Mouse (Mus musculus) urinary bladder, postnatal 14 days (tissue): ENCODE results near the gene Pcsk7.

Source experiments
- DNase-seq: peaks from one replicate; pipeline ENCODE4 v3.0.0; 2021; ENCODE audit warnings: low spot score

The Pcsk7 gene

DNA sequence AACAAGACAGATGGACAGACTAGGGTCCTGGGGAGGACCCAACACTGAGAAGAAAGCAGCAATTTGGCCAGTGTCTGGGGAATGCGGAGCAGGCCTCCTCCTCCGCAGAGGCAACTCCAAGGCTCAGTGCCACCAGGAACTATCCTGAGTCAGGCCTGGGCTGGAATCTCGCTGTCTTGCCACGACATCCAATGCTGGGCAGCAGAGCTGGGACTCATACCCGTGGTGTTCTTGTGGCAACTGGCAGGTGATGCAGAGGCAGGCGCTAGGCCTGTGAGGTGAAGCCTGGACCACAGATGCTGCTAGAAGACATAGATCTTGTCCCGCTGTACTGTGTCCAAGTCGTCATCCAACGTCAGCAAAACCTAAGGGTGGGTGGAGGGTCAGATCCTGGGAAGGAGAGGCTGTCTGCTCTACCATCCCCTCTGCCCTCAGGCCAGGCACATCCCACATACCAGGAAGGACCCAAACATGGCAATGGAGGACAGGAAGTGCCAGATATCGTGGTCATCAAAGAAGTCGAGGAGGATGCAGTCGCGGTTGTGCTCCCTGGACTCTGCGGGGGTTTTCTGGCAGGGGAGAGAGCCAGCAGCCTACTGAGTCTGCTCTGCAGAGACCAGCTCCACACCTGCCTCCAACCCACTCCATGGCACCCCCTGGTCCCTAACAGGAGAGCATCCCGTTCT is 32.8 kb downstream of the Pcsk7 start:
- no peak for DNase-seq

DNA sequence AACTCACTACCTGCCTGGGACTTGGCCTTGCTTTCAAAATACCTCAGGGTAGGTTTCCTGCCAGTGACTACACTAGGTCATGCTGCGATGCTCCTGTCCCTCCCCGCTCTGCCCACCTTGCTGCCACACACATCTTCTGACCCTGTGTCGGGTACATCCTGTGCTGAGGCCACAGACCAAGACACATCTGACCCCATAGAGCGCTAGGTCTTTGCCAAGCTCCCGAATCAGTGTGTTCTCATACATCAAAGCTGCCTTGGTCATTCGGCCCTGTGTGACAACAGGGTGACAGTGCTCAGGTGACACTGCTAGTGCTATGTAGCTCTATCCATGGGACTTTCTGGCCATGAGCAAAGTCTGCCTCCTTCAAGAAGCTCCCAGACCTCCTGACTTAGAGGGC is 33.5 kb downstream of the Pcsk7 start:
- DNase-seq = no peak

DNA sequence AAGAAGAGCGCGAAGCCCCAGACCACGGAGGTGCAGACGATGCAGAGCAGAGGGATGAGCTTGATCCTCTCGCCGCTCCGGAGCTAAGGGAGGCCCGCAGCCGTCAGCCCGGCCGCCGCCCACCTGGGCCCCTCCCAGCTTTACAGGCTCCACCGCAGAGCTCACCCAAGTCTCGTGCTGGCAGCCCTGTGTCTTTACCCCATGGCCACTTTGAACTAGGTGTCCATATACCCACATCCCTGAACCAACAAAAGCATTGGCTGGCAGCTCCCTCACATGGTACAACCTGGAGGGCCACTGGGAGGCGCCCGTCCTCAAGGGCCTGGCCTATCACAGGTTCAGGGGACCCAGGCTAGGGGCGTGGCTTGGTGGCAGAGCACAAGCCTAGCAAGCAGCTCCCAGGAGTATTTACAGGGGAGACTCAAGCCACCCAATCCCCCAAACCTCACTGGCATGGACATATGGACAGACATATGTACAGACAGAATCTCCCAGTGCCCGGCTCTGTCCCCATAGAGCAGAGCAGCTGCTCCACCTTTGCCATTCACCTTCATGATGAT is 35.1 kb downstream of the Pcsk7 start:
- no peak for DNase-seq

DNA sequence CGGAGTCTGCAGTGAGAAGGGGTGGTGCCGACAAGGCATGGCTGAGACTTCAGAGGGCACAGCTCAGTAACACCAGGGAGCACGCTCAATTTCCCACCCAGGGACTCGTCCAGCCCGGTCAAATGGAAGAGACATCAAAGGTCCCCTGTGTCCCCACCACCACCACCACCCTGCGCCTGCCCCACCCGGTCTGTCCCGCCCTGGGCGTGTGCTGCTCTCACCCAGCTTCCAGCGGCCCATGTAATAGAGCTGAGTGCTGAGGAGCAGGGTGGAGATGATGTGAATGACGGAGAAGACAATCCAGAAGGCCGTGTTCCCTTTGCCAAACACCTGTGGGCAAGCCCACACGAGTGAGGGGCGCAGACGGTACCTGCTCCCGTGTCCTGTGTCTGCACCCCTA is 36.2 kb downstream of the Pcsk7 start:
- no peak for DNase-seq

DNA sequence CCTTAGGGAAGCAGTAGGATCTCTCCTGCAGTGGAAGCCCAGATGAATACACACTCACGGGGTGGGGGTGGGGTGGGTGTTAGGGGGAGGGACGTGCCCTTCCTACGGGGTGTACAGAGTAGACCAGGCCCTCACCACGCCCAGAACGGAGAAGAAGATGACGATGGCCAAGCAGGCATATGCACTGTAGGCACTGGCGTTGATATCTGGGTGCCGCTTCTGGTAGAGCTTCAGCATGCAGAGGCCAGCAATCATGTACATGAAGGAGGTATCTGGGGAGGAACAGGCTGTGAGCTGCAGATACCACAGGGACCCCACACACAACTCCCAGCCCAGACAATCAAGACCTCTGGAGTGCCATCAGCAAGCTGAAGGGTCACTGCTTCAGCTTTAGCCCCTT is 36.6 kb downstream of the Pcsk7 start:
- DNase-seq = no peak

DNA sequence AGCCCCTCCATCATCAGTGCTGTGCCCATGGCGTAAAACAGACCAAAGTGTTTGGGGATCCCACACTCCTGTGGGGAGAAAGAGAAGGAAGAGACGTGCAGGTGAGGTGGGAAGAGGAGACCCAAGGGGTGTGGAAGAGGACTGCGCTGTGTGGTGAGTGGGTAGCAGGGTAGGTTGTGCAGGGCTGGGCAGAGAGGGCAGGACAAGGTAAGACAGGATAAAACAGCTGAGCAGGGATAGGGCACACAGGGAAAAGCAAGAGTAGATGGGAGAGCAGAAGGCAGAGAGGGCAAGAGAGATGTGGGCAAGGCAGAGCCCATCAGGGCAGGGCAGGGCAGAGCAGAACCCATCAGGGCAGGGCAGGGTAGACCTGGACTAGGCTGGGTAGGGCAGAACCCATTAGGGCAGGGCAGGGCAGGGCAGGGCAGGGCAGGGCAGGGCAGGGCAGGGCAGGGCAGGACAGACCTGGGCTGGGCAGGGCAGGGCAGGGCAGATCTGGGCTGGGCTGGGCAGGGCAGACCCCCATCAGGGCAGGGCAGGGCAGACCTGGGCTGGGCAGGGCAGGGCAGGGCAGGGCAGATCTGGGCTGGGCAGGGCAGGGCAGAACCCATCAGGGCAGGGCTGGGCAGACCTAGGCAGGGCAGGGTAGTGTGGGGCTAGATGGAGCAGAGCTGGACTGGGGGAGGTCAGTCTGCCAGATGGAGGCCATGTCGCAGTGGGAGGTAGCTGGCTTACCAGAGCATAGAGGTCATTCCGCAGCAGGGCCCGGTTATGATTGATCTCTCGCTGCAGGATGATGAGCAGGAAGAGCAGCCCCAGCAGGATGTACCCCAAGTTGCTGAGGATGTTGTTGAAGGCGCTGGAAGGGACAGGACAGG is 37.6 kb downstream of the Pcsk7 start:
- no peak for DNase-seq

DNA sequence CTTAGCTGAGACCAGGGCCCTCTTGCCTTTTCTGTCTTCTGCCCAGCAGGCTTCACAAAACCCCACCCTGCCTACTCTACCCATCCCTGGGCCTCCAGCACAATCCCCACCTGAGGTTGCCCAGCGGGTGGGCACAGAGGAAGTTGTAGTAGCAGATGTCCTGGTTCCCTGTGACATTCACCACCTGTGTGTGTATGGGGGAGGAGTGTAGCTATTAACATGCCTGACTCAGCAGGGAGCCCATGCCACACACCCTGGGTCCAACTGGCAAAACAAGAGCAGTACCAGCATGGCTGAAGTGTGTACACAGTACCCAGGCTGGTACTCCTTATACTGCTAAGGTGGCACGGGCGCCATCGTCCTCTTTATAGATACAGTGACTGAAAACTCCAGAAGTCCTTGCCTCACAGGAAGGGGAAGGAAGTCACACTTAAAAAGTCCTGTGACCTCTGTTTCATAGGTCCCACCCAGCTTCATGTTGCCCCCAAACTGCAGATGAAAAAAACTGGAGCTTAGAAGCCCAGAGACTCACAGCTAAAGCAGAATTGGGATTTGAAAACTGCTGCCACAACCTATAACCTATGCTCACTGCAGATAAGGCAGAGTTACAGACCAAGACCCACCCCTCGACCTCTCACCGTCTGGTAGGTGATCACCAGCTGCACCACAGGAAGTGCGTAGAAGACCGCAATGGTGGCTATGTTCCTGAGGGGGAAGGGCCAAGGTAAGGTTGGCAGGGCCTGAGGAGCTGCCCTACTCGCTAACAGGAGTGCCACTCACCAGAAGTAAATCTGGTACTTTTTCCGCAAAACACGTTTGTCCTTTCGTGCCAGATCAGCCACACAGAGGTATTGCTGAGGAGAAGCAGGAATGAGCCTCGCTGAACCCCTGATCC is 38.5 kb downstream of the Pcsk7 start:
- DNase-seq = no peak

DNA sequence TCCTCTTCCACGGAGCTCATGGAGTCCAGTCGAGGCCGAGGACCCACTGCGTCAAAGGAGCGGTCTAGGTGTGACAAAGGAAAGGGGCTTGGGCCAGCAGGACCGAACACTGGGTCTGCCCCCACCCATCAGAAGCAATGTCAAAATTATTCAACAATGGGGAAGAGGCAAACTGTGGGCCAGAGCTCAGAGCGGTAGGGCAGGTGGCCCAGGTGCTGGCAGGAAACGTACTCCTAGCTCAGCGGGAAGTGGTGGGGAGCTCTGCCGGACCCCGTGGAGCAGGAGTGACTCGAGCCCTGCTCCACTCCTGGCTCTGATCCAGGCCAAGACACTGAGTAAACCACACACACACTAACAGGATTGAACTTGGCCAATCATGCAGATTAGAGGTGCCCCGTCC is 39.4 kb downstream of the Pcsk7 start:
- no peak for DNase-seq

DNA sequence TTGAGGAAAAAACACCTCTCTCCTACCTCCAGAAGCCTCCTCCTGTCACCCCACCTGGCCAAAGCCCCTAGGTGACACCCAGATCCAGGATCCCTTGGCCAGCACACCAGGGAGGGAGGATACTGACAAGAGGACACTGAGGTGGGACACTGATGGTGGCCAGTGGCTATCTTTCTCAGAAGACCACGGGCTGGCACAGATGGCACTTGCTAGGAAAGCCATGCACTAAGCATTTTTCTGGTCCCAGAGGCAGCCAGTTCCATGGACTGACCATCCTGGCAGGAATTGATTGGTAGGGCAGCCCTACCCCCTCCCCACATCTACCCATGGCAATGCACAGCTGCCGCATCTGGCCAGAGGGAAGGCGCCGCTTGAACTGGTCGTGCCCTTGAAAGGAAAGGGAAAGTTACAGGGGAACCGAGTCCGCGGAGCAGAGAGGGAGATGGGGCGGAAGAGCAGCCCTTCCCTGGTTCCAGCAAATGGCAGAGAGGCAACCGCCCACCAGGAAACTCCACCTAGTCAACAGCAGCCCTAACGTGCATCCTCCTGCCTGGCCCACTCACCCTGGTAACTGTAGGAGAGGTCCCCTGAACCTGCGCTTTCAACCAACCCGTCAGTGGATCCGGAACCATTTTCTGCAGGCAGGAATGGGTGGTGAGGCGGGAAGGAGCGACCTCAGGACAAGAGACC is 40.0 kb downstream of the Pcsk7 start:
- DNase-seq = no peak

DNA sequence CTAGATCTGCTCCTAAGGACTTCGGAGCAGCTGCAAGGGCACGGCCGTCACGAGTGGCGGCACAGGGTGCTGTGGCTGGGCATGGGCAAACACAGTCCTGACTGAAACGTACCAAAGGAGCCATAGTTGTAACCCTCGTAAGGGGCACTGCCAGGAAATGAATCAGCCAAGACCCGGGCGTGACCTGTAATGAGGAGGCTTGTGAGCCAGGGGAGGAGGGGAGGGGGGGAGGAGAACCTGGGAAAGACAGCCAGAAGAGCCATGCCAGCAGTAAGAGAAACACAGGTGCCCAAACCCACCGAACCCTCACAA is 40.5 kb downstream of the Pcsk7 start:
- no peak for DNase-seq

DNA sequence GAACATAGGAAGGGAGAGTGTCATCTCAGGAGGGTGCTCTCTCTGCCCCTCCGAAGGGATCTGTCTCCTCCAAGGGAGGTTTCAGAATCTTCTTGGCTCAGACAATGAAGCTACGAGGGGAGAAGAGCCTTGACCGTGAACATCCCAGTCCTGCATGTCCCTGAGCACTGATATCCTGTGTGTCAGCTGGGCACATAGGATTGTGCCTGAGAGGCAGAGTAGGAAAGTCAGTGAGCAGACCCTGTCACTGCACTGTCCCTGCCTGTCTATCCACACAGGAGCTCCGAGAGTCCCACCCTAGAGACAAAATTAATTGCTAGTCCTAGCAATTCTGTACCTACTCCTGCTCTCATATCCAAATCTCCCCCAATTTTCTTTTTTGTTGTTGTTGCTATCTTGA is 45.8 kb downstream of the Pcsk7 start:
- DNase-seq = no peak

DNA sequence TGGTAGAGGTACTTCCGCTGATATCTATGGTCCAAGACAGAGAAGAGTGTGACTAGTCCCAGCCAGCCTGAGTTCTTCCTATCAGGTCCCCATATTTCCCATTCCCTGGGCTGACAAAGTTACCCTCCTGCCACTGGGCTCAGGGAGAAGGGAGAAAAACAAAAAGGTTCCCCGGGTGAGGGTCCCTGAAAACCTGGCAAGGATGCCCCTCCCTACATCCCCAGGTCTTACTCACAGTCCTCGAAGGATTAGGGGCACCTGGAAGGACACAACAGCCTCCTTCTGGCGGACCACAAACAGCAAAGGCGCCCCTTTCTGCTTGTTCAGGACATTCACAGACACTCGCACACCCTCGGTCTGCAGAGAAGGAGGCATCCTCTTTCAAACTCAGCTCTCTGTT is 46.6 kb downstream of the Pcsk7 start:
- no peak for DNase-seq

DNA sequence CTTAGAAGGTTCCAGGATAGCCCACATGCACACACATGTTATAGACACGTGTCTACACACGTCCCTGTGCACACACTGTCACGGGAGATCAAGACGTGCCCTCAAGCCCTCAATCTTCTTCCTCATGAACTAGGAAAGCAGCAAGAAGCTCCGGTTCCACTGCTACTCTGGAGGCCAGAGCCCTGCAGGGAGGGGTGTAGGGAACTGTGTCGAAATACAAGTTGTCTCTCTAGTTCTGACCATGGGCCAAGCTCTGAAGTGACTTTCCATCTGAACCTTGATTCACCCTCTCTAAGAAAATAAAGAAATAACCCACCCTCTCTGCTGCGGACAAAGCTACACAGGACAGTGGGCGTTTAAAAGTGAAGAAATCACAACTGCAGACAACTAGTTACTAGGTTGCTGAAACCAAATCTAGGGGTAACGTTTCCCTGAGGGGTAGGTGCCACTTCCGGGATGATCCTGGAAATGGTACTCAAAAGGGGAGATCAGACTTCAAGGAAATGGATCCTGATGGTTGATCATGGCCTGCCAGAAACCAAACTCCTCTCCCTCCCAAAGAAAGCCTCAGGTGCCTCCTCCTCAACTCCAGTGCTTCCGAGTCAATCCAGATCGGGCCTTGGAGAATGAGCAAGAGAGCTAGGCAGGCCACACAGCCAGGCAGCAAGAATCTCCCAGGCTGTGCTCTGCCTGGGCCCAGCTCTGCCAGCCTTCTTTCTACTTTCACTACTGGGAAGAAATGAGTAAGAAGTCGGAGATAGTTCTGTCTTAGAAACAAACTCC is 47.4 kb downstream of the Pcsk7 start:
- peak; percentile 55 for DNase-seq

DNA sequence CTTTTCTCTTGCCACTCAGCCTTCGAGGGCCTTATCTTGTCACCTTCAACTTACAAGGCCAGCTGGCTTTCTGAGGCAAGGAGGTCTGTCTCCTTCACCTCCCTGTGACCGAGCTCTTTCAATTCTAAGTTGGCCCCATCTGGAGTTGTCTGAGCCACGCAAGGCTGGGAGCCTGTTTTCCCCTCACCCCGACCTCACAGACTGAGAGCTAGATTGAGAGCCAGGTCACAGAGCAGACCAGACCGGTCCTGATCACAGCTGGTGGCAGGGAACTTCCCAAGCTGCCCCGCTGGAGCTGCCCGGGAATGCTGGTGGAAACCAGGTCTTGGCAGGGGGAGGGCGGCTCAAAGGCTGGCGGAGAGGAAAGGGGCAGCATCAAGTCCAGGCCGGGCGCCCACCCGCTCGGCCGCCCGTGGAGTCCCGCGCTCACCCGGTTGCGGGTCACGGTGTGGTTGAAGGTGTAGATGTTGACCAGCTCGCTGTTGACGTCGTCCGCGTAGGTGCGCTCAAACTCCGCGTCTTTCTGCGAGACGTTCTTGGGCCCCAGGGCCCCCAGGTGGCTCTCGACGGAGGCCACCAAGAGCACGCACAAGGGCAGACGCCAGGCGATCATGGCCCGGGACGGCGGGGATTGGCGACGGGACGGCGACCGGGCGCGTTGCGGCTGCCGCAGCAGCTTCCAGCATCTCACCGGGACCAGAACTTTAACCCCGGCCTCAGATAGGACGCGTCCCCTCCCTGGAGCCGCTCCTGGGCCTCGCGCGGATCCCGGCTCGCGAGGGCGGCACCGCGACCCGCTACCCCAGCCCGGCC is 48.2 kb downstream of the Pcsk7 start:
- peak; percentile 43 for DNase-seq

DNA sequence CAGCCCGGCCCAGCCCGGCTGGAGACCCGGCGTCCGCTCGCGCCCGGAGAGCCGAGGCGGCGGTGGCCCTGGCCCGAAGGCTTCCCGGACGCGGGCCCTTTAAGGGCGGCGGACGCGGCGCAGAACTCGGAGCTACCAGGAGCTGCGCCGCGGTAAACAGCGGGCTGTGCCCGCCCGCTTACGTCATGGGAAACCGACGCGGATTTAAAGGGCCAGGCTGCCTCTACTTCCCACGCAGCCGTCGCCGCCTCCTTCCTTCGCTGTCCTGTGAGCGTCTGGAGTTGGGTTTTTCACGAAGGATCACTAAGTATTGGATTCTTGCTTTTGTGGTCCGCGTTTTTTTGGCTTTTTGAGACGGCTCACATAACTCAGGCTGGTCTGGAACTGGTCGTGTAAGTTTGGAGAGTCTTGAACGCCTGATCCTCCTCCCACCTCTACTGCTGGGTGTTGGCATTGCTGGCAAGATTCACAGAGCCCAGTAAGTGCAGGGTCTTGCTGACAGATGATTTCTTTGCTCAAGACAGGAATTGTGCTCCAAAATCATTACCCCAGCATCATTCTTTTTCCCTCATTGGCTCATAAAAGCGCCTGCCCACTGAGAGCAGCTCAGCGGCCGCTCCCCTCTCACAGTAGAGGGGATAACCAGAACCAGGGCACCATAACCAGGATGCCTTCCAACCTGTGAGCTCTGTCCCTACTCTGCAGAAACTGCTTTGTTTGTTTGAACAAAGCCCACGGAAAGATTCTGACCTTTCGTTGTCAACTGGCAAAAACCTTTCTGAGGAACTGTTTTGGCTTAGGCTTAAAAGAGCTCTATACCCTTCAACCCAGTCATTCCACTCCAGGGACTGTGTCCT is 49.0 kb downstream of the Pcsk7 start, which contains the start of gene Sidt2:
Sidt2 (minus strand) TSS at position 152 of the 857 bp plus-strand sequence.
- peak; percentile 91 for DNase-seq

DNA sequence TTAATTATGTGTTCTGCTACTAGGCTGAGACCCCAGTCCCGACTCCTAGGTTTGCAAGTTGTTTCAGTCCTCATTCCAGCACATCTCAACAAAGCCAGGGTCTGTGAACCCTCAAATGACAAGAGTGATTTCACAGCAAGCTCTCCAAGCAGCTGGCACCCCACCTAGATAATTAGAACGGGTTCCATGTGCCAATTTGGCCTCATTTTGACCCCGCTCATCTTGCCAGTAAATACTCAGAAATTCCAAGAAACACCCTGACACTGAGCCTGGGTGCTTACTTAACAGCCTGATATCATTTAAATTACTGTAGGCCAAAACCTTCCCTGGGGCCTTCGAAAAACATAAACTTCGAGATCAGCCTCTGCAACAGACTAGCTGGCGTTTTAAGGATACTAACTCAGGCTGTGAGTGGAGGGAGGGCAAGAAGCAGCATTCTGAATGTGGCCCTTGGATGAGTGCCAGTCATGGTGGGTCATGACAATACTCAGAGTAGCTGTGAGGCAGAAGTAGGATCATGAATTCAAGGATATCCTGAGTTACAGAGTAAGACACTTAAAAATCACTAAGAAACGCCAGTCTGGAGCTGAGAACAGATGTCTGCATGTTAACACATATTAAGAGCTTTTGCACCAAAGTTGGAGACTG is 51.9 kb downstream of the Pcsk7 start:
- no peak for DNase-seq

DNA sequence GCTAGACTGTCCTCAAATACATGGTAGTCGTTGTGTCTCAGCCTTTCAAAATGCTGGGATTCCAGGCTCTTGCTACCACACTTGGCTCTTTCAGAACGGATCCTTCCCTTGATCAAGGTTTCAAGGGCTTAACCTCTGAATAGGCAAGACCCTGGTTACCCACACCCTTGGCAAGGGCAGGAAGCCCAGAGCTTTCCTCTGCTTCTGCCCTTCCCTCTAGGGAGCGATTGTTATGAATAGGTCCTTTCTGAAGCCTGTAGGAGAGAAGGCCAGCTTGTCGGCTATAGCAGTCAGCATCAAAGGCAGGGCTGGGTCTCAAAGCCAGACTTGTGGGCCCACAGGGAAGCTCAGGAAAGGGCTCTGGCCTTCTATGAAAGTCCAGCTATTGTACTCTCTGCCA is 52.6 kb downstream of the Pcsk7 start:
- no peak for DNase-seq

DNA sequence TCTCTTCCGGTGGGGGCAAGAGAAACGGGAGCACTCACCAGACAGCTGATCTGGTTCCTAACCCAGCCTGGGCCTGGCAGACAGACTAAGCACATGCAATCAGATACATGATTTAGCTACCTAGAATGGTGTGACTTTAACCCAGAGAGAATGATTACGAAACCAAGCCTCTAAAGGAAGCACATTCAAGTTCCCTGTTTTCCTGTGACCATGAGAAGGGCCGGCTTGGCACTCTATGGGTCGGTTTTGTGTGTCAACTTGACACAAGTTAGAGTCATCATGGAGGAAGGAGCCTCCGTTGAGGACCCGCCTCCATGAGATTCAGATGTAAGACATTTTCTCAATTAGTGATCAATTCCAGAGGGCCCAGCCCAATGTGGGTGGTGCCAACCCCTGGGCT is 53.4 kb downstream of the Pcsk7 start:
- DNase-seq = no peak

DNA sequence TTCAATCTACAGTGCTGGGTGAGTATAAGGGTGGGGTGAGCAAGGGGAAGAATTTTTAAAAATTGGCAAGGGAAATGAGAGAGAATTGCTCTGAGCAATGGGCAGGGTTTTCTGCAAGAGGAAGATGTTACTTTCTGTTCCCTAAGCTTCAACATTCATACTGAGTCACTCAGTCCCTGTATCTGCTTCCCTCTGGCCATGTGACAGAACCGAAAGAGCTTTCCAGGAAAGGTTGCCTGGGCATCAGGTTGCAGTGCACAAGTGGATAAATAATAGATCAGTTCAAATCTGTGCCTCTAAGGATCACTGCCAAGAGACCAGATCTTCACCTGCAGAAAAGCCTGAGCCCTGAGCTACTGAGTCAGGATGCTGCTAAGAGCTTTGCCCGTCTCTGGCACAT is 55.6 kb downstream of the Pcsk7 start:
- no peak for DNase-seq
